Mouse (Mus musculus) CH12.LX (cell line): ENCODE results near the gene Prelid1. TPM values are rescaled to one million over a fixed set of nuclear protein-coding genes. Genes with fewer than 3 reads are reported as not detected.

Experiments
- DNase-seq: peaks from one replicate; pipeline ENCODE4 v3.0.0-alpha.2; 2013; ENCODE audit errors: extremely low read depth
- H3K27ac ChIP-seq: 2 replicates; pipeline ENCODE4 v1.5.1; 2012; ENCODE audit warnings: low read depth, mild to moderate bottlenecking, control low read depth, moderate library complexity; ENCODE audit not compliant: insufficient read depth
- H3K27me3 ChIP-seq: replicated peaks from 2 replicates; pipeline ENCODE3; 2012; ENCODE audit warnings: inconsistent platforms
- H3K36me3 ChIP-seq, 2 experiments: replicated peaks in 1 of 2; 2 replicates each; pipeline versions ENCODE3 to v1.6.1; 2012; ENCODE audit warnings: inconsistent platforms in 1 of 2, low read length in 1 of 2, mild to moderate bottlenecking in 1 of 2, mixed read lengths in 1 of 2, moderate library complexity in 1 of 2; ENCODE audit not compliant: control insufficient read depth in 1 of 2, insufficient read depth in 1 of 2
- H3K4me1 ChIP-seq, 2 experiments: 2 replicates each; pipeline ENCODE4 v1.6.1; 2012; ENCODE audit warnings: inconsistent platforms in 1 of 2, moderate library complexity in 1 of 2; ENCODE audit not compliant: insufficient read depth in 2 of 2, control insufficient read depth in 1 of 2
- H3K4me2 ChIP-seq: 2 replicates; pipeline ENCODE4 v1.6.1; 2012; ENCODE audit warnings: low read depth, mild to moderate bottlenecking, control low read depth; ENCODE audit not compliant: poor library complexity, insufficient read depth, severe bottlenecking
- H3K4me3 ChIP-seq, 3 experiments: fragments of 150-350 bp in 1 of 3; sonication (generic) in 1 of 3; replicated peaks in 1 of 3; 2 replicates each; pipeline versions ENCODE3 to v1.5.1; 2011 to 2012; ENCODE audit warnings: low read depth in 2 of 3, low read length in 2 of 3, mild to moderate bottlenecking in 2 of 3, moderate library complexity in 2 of 3, control low read depth in 1 of 3, improper control_type of control experiment in 1 of 3, inconsistent platforms in 1 of 3, mixed read lengths in 1 of 3; ENCODE audit not compliant: poor library complexity in 1 of 3
- H3K79me2 ChIP-seq: replicated peaks from 2 replicates; pipeline ENCODE4 v1.6.1; 2012; ENCODE audit warnings: mild to moderate bottlenecking, moderate library complexity; ENCODE audit not compliant: control insufficient read depth, poor library complexity, insufficient read depth, severe bottlenecking; ENCODE audit errors: extremely low read depth
- H3K9ac ChIP-seq: 2 replicates; pipeline ENCODE4 v1.6.1; 2012; ENCODE audit warnings: low read depth, mild to moderate bottlenecking, control low read depth, moderate library complexity; ENCODE audit not compliant: insufficient read depth
- H3K9me3 ChIP-seq: replicated peaks from 2 replicates; pipeline ENCODE3; 2012; ENCODE audit warnings: low read length, inconsistent platforms, mixed read lengths
- BHLHE40 ChIP-seq: IDR thresholded peaks from 2 replicates; pipeline ENCODE4 v1.6.1; 2011; ENCODE audit warnings: mild to moderate bottlenecking, low read depth, low read length, improper control_type of control experiment
- CHD2 ChIP-seq: IDR thresholded peaks from 2 replicates; pipeline ENCODE4 v1.6.1; 2011; ENCODE audit warnings: low read length, improper control_type of control experiment
- ELF1 ChIP-seq: IDR thresholded peaks from 2 replicates; pipeline ENCODE4 v1.6.1; 2014; ENCODE audit warnings: low read depth, mild to moderate bottlenecking, inconsistent platforms, low read length, improper control_type of control experiment
- EP300 ChIP-seq: IDR thresholded peaks from 2 replicates; pipeline ENCODE4 v1.6.1; 2011; ENCODE audit warnings: low read length, improper control_type of control experiment
- GABPA ChIP-seq: IDR thresholded peaks from 2 replicates; pipeline ENCODE4 v1.6.1; 2012; ENCODE audit warnings: low read depth, low read length, improper control_type of control experiment, inconsistent platforms; ENCODE audit not compliant: insufficient replicate concordance
- HCFC1 ChIP-seq: IDR thresholded peaks from 2 replicates; pipeline ENCODE4 v1.6.1; 2012; ENCODE audit warnings: low read depth, mild to moderate bottlenecking, inconsistent platforms, low read length, improper control_type of control experiment
- IRF4 ChIP-seq: IDR thresholded peaks from 2 replicates; pipeline ENCODE4 v1.6.1; 2014; ENCODE audit warnings: low read depth, mild to moderate bottlenecking, inconsistent platforms, low read length, improper control_type of control experiment
- KAT2A ChIP-seq: IDR thresholded peaks from 2 replicates; pipeline ENCODE4 v1.6.1; 2012; ENCODE audit warnings: low read length, improper control_type of control experiment, inconsistent platforms; ENCODE audit not compliant: insufficient replicate concordance
- MAFK ChIP-seq: IDR thresholded peaks from 2 replicates; pipeline ENCODE4 v1.6.1; 2011; ENCODE audit warnings: low read length, improper control_type of control experiment; ENCODE audit not compliant: insufficient replicate concordance
- MAX ChIP-seq: IDR thresholded peaks from 2 replicates; pipeline ENCODE4 v1.6.1; 2011; ENCODE audit warnings: low read length, improper control_type of control experiment
- MEF2A ChIP-seq: IDR thresholded peaks from 2 replicates; pipeline ENCODE4 v1.6.1; 2014; ENCODE audit warnings: low read depth, mild to moderate bottlenecking, inconsistent platforms, low read length, improper control_type of control experiment, borderline replicate concordance
- MXI1 ChIP-seq: IDR thresholded peaks from 2 replicates; pipeline ENCODE4 v1.6.1; 2011; ENCODE audit warnings: mild to moderate bottlenecking, low read depth, low read length, improper control_type of control experiment
- MYC ChIP-seq: IDR thresholded peaks from 2 replicates; pipeline ENCODE4 v1.6.1; 2011; ENCODE audit warnings: low read depth, mild to moderate bottlenecking, improper control_type of control experiment, low read length
- NELFE ChIP-seq: IDR thresholded peaks from 2 replicates; pipeline ENCODE4 v1.6.1; 2011; ENCODE audit warnings: low read depth, low read length, improper control_type of control experiment
- NRF1 ChIP-seq: IDR thresholded peaks from 2 replicates; pipeline ENCODE4 v1.6.1; 2014; ENCODE audit warnings: low read depth, mild to moderate bottlenecking, inconsistent platforms, low read length, improper control_type of control experiment, moderate library complexity
- POLR2A ChIP-seq: IDR thresholded peaks from 2 replicates; pipeline ENCODE4 v1.6.1; 2011; ENCODE audit warnings: low read depth, mild to moderate bottlenecking, improper control_type of control experiment, low read length
- RAD21 ChIP-seq: IDR thresholded peaks from 2 replicates; pipeline ENCODE4 v1.6.1; 2011; ENCODE audit warnings: low read depth, mild to moderate bottlenecking, low read length, improper control_type of control experiment, moderate library complexity
- SIN3A ChIP-seq: IDR thresholded peaks from 2 replicates; pipeline ENCODE4 v1.6.1; 2012; ENCODE audit warnings: low read length, improper control_type of control experiment, inconsistent platforms
- SMC3 ChIP-seq: IDR thresholded peaks from 2 replicates; pipeline ENCODE4 v1.6.1; 2011; ENCODE audit warnings: low read depth, low read length, improper control_type of control experiment
- TCF12 ChIP-seq: IDR thresholded peaks from 2 replicates; pipeline ENCODE4 v1.6.1; 2014; ENCODE audit warnings: low read depth, mild to moderate bottlenecking, inconsistent platforms, low read length, improper control_type of control experiment
- UBTF ChIP-seq: IDR thresholded peaks from 2 replicates; pipeline ENCODE4 v1.6.1; 2012; ENCODE audit warnings: low read depth, mild to moderate bottlenecking, inconsistent platforms, low read length, improper control_type of control experiment, moderate library complexity
- USF2 ChIP-seq: conservative IDR thresholded peaks from 2 replicates; pipeline ENCODE4 v1.6.1; 2011; ENCODE audit warnings: low read depth, low read length, improper control_type of control experiment
- ZMIZ1 ChIP-seq: IDR thresholded peaks from 2 replicates; pipeline ENCODE4 v1.6.1; 2012; ENCODE audit warnings: low read depth, mild to moderate bottlenecking, inconsistent platforms, low read length, improper control_type of control experiment
- ZNF384 ChIP-seq: IDR thresholded peaks from 2 replicates; pipeline ENCODE4 v1.6.1; 2012; ENCODE audit warnings: low read depth, low read length, improper control_type of control experiment, inconsistent platforms
- dilution Hi-C: fragments of 300-500 bp; cut with MboI; formaldehyde crosslinking; loops from 2 replicates; pipeline ENCODE4 v1.14.3; 2020; ENCODE audit warnings: low sequenced_read_pairs; ENCODE audit not compliant: extremely low pct_unique_long_range_greater_than_20kb, extremely low pct_ligation_motif_present
- in situ Hi-C: fragments of 300-500 bp; cut with MboI; formaldehyde crosslinking; loops from 3 replicates; pipeline ENCODE4 v1.14.3; 2019; ENCODE audit warnings: low sequenced_read_pairs, low pct_ligation_motif_present, low pct_unique_long_range_greater_than_20kb, mixed read lengths
- polyA plus RNA-seq: library from polyadenylated mRNA; unstranded; fragments of >175 nt; gene quantifications from 2 replicates; pipeline ENCODE4 v1.2.1, GENCODE M21; 2012; ENCODE audit warnings: low read depth; ENCODE audit not compliant: insufficient read length
- total RNA-seq, 2 experiments: library from RNA; depleted of rRNA; stranded (reverse); fragments of 300-350 nt in 1 of 2; fragments of >200 nt in 1 of 2; gene quantifications; 2 replicates each; pipeline ENCODE4 v1.2.3; 2012 to 2014

Prelid1 gene
- total and polyA plus RNA-seq, 3 experiments, result 205 to 435 (median 302) TPM

GRCm38 (mm10) chr13:55361974-55362452, 41.7 kb downstream of the Prelid1 start (continued):
- no peak for TF ChIP-seq USF2
- no peak for TF ChIP-seq MAFK
- no peak for TF ChIP-seq RAD21
- TF ChIP-seq, all 38 proteins: peak for 3

GRCm38 (mm10) chr13:55362453-55363060, 42.3 kb downstream of the Prelid1 start, which contains the start of gene Lman2:
Gene Lman2, minus strand, starts transcription at chr13:55362783.
- peak; percentile 98 for DNase-seq
- peak within 1 kb of the TSS; percentile 63 for H3K27ac ChIP-seq
- peaks cover 48% of the 10 kb centered on the region for H3K79me2 ChIP-seq
- peak within 1 kb of the TSS; percentile 92 to 100 (median 93) for H3K4me3 ChIP-seq
- dilution Hi-C loops, result no loop called here
- no peaks in the 10 kb centered on the region for H3K27me3 ChIP-seq
- H3K9me3 ChIP-seq, result no peaks in the 10 kb centered on the region
- TF ChIP-seq SMC3 (no peak), BHLHE40 (peak; percentile 46; the same call in 1 of the 2 replicates), ZMIZ1 (0 out of 2 replicates have a peak, but pooled peaks have one; percentile 57), ELF1 (peak; percentile 98), UBTF (no peak), IRF4 (no peak; the same call in 1 of the 2 replicates), ZNF384 (no peak), KAT2A (peak; percentile 92; the same call in 1 of the 2 replicates), TCF12 (peak; percentile 73), MEF2A (no peak), HCFC1 (peak; percentile 91), MYC (peak; percentile 9; the same call in 1 of the 2 replicates), SIN3A (peak; percentile 87; the same call in 1 of the 2 replicates), MXI1 (peak; percentile 30; the same call in 1 of the 2 replicates), RAD21 (no peak), MAX (0 out of 2 replicates have a peak, but pooled peaks have one; percentile 19), EP300 (no peak), NRF1 (peak; percentile 30; the same call in 1 of the 2 replicates), GABPA (peak; percentile 28; the same call in 1 of the 2 replicates), CHD2 (peak; percentile 85), NELFE (peak; percentile 81), POLR2A (peak; percentile 81)
- in situ Hi-C loops, result no loop called here
- peaks cover 8 to 45% of the 10 kb centered on the region in 2 experiments for H3K4me1 ChIP-seq
- peak within 1 kb of the TSS; percentile 84 for H3K4me2 ChIP-seq
- peak within 1 kb of the TSS; percentile 93 for H3K9ac ChIP-seq
- peaks cover 22 to 36% of the 10 kb centered on the region in 2 experiments for H3K36me3 ChIP-seq
